Mouse (Mus musculus): ENCODE data around the gene Irf3.

Gene Irf3

GRCm38 (mm10) chr7:44962831-44963230 is 34.6 kb upstream of the Irf3 start:
- no peaks in the 10 kb centered on the region for H3K27me3 ChIP-seq (ENCODE audit: control insufficient read depth, insufficient read depth, low read length, poor library complexity, severe bottlenecking)
- H3K36me3 ChIP-seq (ENCODE audit: control insufficient read depth, insufficient read depth, low read length, poor library complexity, severe bottlenecking) = no peaks in the 10 kb centered on the region
- DNase-seq (ENCODE audit: low read depth, low spot score) = no peak

GRCm38 (mm10) chr7:44964990-44965389 is 32.5 kb upstream of the Irf3 start:
- no peak for DNase-seq (ENCODE audit: low read depth, low spot score)
- H3K36me3 ChIP-seq (ENCODE audit: control insufficient read depth, insufficient read depth, low read length, poor library complexity, severe bottlenecking) = no peaks in the 10 kb centered on the region

GRCm38 (mm10) chr7:44965975-44966374 is 31.5 kb upstream of the Irf3 start:
- Histone ChIP-seq H3K36me3 (ENCODE audit: control insufficient read depth, insufficient read depth, low read length, poor library complexity, severe bottlenecking) (no peaks in the 10 kb centered on the region), H3K27me3 (ENCODE audit: control insufficient read depth, insufficient read depth, low read length, poor library complexity, severe bottlenecking) (no peaks in the 10 kb centered on the region)
- peak; percentile 43 for DNase-seq (ENCODE audit: low read depth, low spot score)

More at GRCm38 (mm10) chr7:44964990-44965389, 32.5 kb upstream of the Irf3 start:
- no peaks in the 10 kb centered on the region for H3K27me3 ChIP-seq (ENCODE audit: control insufficient read depth, insufficient read depth, low read length, poor library complexity, severe bottlenecking)

GRCm38 (mm10) chr7:44966638-44967037 is 30.8 kb upstream of the Irf3 start:
- 0 out of 2 replicates have a peak, but pooled peaks cover 2% of the 10 kb centered on the region for H3K27me3 ChIP-seq (ENCODE audit: control insufficient read depth, insufficient read depth, low read length, poor library complexity, severe bottlenecking)
- no peak for DNase-seq (ENCODE audit: low read depth, low spot score)
- H3K36me3 ChIP-seq (ENCODE audit: control insufficient read depth, insufficient read depth, low read length, poor library complexity, severe bottlenecking) = no peaks in the 10 kb centered on the region

- H3K36me3 ChIP-seq (ENCODE audit: control insufficient read depth, insufficient read depth, low read length, poor library complexity, severe bottlenecking) = no peaks in the 10 kb centered on the region
- H3K27me3 ChIP-seq (ENCODE audit: control insufficient read depth, insufficient read depth, low read length, poor library complexity, severe bottlenecking) = 0 out of 2 replicates have a peak, but pooled peaks cover 2% of the 10 kb centered on the region
- DNase-seq (ENCODE audit: low read depth, low spot score) = peak; percentile 80
Observed at GRCm38 (mm10) chr7:44970231-44970691, 27.2 kb upstream of the Irf3 start.

- no peak for DNase-seq (ENCODE audit: low read depth, low spot score)
- H3K36me3 ChIP-seq (ENCODE audit: control insufficient read depth, insufficient read depth, low read length, poor library complexity, severe bottlenecking) = no peaks in the 10 kb centered on the region; the same call in 1 of the 2 replicates
- 0 out of 2 replicates have a peak, but pooled peaks cover 2% of the 10 kb centered on the region for H3K27me3 ChIP-seq (ENCODE audit: control insufficient read depth, insufficient read depth, low read length, poor library complexity, severe bottlenecking)
Observed at GRCm38 (mm10) chr7:44971142-44971541, 26.3 kb upstream of the Irf3 start.

GRCm38 (mm10) chr7:44973415-44974130 is 23.9 kb upstream of the Irf3 start:
- DNase-seq (ENCODE audit: low read depth, low spot score) = no peak
- H3K36me3 ChIP-seq (ENCODE audit: control insufficient read depth, insufficient read depth, low read length, poor library complexity, severe bottlenecking) = peaks cover 7% of the 10 kb centered on the region
- 0 out of 2 replicates have a peak, but pooled peaks cover 2% of the 10 kb centered on the region for H3K27me3 ChIP-seq (ENCODE audit: control insufficient read depth, insufficient read depth, low read length, poor library complexity, severe bottlenecking)

GRCm38 (mm10) chr7:44974383-44975116 is 22.9 kb upstream of the Irf3 start, which contains the start of gene Cpt1c:
Gene Cpt1c, minus strand, starts transcription at chr7:44974851.
- H3K36me3 ChIP-seq (ENCODE audit: control insufficient read depth, insufficient read depth, low read length, poor library complexity, severe bottlenecking) = peaks cover 13% of the 10 kb centered on the region
- H3K27me3 ChIP-seq (ENCODE audit: control insufficient read depth, insufficient read depth, low read length, poor library complexity, severe bottlenecking) = 0 out of 2 replicates have a peak, but pooled peaks cover 2% of the 10 kb centered on the region
- DNase-seq (ENCODE audit: low read depth, low spot score) = no peak

- no peak for DNase-seq (ENCODE audit: low read depth, low spot score)
- H3K36me3 ChIP-seq (ENCODE audit: control insufficient read depth, insufficient read depth, low read length, poor library complexity, severe bottlenecking) = peaks cover 16% of the 10 kb centered on the region
- H3K27me3 ChIP-seq (ENCODE audit: control insufficient read depth, insufficient read depth, low read length, poor library complexity, severe bottlenecking) = 0 out of 2 replicates have a peak, but pooled peaks cover 2% of the 10 kb centered on the region
Observed at GRCm38 (mm10) chr7:44975117-44975419, 22.4 kb upstream of the Irf3 start.

GRCm38 (mm10) chr7:44978300-44978699 is 19.1 kb upstream of the Irf3 start:
- DNase-seq (ENCODE audit: low read depth, low spot score) = no peak
- Histone ChIP-seq H3K36me3 (ENCODE audit: control insufficient read depth, insufficient read depth, low read length, poor library complexity, severe bottlenecking) (peaks cover 21% of the 10 kb centered on the region), H3K27me3 (ENCODE audit: control insufficient read depth, insufficient read depth, low read length, poor library complexity, severe bottlenecking) (no peaks in the 10 kb centered on the region)

GRCm38 (mm10) chr7:44981539-44981938 is 15.9 kb upstream of the Irf3 start:
- DNase-seq (ENCODE audit: low read depth, low spot score) = no peak
- Histone ChIP-seq H3K27me3 (ENCODE audit: control insufficient read depth, insufficient read depth, low read length, poor library complexity, severe bottlenecking) (no peaks in the 10 kb centered on the region), H3K36me3 (ENCODE audit: control insufficient read depth, insufficient read depth, low read length, poor library complexity, severe bottlenecking) (peaks cover 21% of the 10 kb centered on the region)

- peaks cover 14% of the 10 kb centered on the region for H3K36me3 ChIP-seq (ENCODE audit: control insufficient read depth, insufficient read depth, low read length, poor library complexity, severe bottlenecking)
- H3K27me3 ChIP-seq (ENCODE audit: control insufficient read depth, insufficient read depth, low read length, poor library complexity, severe bottlenecking) = no peaks in the 10 kb centered on the region
Observed at GRCm38 (mm10) chr7:44983085-44983484, 14.4 kb upstream of the Irf3 start.

GRCm38 (mm10) chr7:44983944-44984832 is 13.3 kb upstream of the Irf3 start:
- DNase-seq (ENCODE audit: low read depth, low spot score) = no peak
- no peaks in the 10 kb centered on the region for H3K27me3 ChIP-seq (ENCODE audit: control insufficient read depth, insufficient read depth, low read length, poor library complexity, severe bottlenecking)
- peaks cover 9% of the 10 kb centered on the region for H3K36me3 ChIP-seq (ENCODE audit: control insufficient read depth, insufficient read depth, low read length, poor library complexity, severe bottlenecking)

More at GRCm38 (mm10) chr7:44983085-44983484, 14.4 kb upstream of the Irf3 start:
- DNase-seq (ENCODE audit: low read depth, low spot score) = peak; percentile 87

- no peaks in the 10 kb centered on the region for H3K27me3 ChIP-seq (ENCODE audit: control insufficient read depth, insufficient read depth, low read length, poor library complexity, severe bottlenecking)
- peaks cover 5% of the 10 kb centered on the region for H3K36me3 ChIP-seq (ENCODE audit: control insufficient read depth, insufficient read depth, low read length, poor library complexity, severe bottlenecking)
- DNase-seq (ENCODE audit: low read depth, low spot score) = no peak
Observed at GRCm38 (mm10) chr7:44984833-44985164, 12.6 kb upstream of the Irf3 start.
